Mouse (Mus musculus) embryonic facial prominence, embryonic 15.5 days (tissue): ENCODE data around the gene Heatr4. TPM values are rescaled to one million over a fixed set of nuclear protein-coding genes. Genes with fewer than 3 reads are reported as not detected.
"Not testable (repeated sequence)": the region's sequence is repeated elsewhere in the genome, so short reads cannot be mapped to it uniquely, and the experiment has no call there.

Source experiments
- ATAC-seq: fragments of 200-750 bp; cut with Nextera tagmentation; 2 replicates; pipeline ENCODE4 v1.8.0; 2017; ENCODE audit warnings: low read depth, moderate TSS enrichment; ENCODE audit not compliant: insufficient number of reproducible peaks, low FRiP score, low TSS enrichment
- H3K27ac ChIP-seq: fragments of 300-500 bp; sonication (generic); replicated peaks from 2 replicates; pipeline ENCODE4 v1.5.1; 2015; ENCODE audit warnings: mild to moderate bottlenecking, inconsistent platforms
- H3K27me3 ChIP-seq: fragments of 300-500 bp; sonication (generic); 2 replicates; pipeline ENCODE4 v1.6.1; 2015; ENCODE audit warnings: inconsistent platforms
- H3K36me3 ChIP-seq: fragments of 300-500 bp; sonication (generic); 2 replicates; pipeline ENCODE4 v1.6.1; 2015; ENCODE audit warnings: mild to moderate bottlenecking, inconsistent platforms
- H3K4me1 ChIP-seq: fragments of 300-500 bp; sonication (generic); 2 replicates; pipeline ENCODE4 v1.6.1; 2015; ENCODE audit warnings: inconsistent platforms
- H3K4me2 ChIP-seq: fragments of 300-500 bp; sonication (generic); replicated peaks from 2 replicates; pipeline ENCODE4 v1.6.1; 2015; ENCODE audit warnings: mild to moderate bottlenecking, inconsistent platforms
- H3K4me3 ChIP-seq: fragments of 300-500 bp; sonication (generic); replicated peaks from 2 replicates; pipeline ENCODE4 v1.5.1; 2015; ENCODE audit warnings: mild to moderate bottlenecking, inconsistent platforms
- H3K9ac ChIP-seq: fragments of 300-500 bp; sonication (generic); 2 replicates; pipeline ENCODE4 v1.6.1; 2015; ENCODE audit warnings: inconsistent platforms
- H3K9me3 ChIP-seq: fragments of 300-500 bp; sonication (generic); replicated peaks from 2 replicates; pipeline ENCODE4 v1.6.1; 2016; ENCODE audit warnings: inconsistent platforms
- WGBS: fragments of 180-500 bp; shearing (Covaris S2); methylation state at CpG from one replicate; pipeline ENCODE4 v1.1.7; 2015; 5-methylcytosine and 5-hydroxymethylcytosine counted together
- polyA plus RNA-seq: library from polyadenylated mRNA; unstranded; fragments of >200 nt; fragmentation: Nextera tagmentation; extraction: Ambion mirVana; gene quantifications from 2 replicates; pipeline ENCODE4 v1.2.1, GENCODE M21; 2015

The Heatr4 gene
- polyA plus RNA-seq, result not detected in 2 replicates

- 74% methylated on average over 4 of the region's 4 CpGs for WGBS
- Histone ChIP-seq H3K27ac (no peak within 1 kb of the TSS), H3K4me1 (peaks cover 5% of the 10 kb centered on the region; the same call in 1 of the 2 replicates), H3K27me3 (no peaks in the 10 kb centered on the region), H3K4me2 (no peak within 1 kb of the TSS), H3K36me3 (no peaks in the 10 kb centered on the region), H3K4me3 (no peak within 1 kb of the TSS), H3K9me3 (no peaks in the 10 kb centered on the region), H3K9ac (no peak within 1 kb of the TSS)
- ATAC-seq, result no peak
Observed at GRCm38 (mm10) chr12:83984752-83985151, at the start of gene Heatr4. TSS of gene Heatr4 (minus strand) at chr12:83984852.

GRCm38 (mm10) chr12:84034108-84034507, 49.5 kb upstream of the Heatr4 start:
- no peaks in the 10 kb centered on the region for H3K36me3 ChIP-seq
- no peak overlapping the region for H3K27ac ChIP-seq
- no peak overlapping the region for H3K9ac ChIP-seq
- WGBS, result 45% methylated on average over 4 of the region's 4 CpGs
- ATAC-seq, result no peak
- no peak overlapping the region for H3K4me2 ChIP-seq
- H3K4me3 ChIP-seq, result no peak overlapping the region
- H3K4me1 ChIP-seq, result no peaks in the 10 kb centered on the region
- H3K9me3 ChIP-seq, result no peaks in the 10 kb centered on the region
- no peaks in the 10 kb centered on the region for H3K27me3 ChIP-seq

GRCm38 (mm10) chr12:84033302-84033701, 48.6 kb upstream of the Heatr4 start:
- ATAC-seq, H3K9ac ChIP-seq, H3K27me3 ChIP-seq, H3K27ac ChIP-seq, H3K9me3 ChIP-seq, H3K4me3 ChIP-seq, H3K4me1 ChIP-seq, H3K36me3 ChIP-seq, H3K4me2 ChIP-seq: not testable (repeated sequence)
- 81% methylated on average over 2 of the region's 2 CpGs for WGBS

- Histone ChIP-seq H3K4me1 (no peaks in the 10 kb centered on the region), H3K4me3 (no peak overlapping the region)
Observed at GRCm38 (mm10) chr12:84032854-84033253, 48.2 kb upstream of the Heatr4 start.

GRCm38 (mm10) chr12:84030659-84031332, 46.1 kb upstream of the Heatr4 start:
- no peak overlapping the region for H3K27ac ChIP-seq
- no peak overlapping the region for H3K4me2 ChIP-seq
- no peaks in the 10 kb centered on the region for H3K9me3 ChIP-seq
- no peak overlapping the region for H3K4me3 ChIP-seq
- no peak for ATAC-seq
- H3K36me3 ChIP-seq, result no peaks in the 10 kb centered on the region
- 65% methylated on average over 4 of the region's 4 CpGs for WGBS
- no peaks in the 10 kb centered on the region for H3K27me3 ChIP-seq
- H3K9ac ChIP-seq, result no peak overlapping the region
- no peaks in the 10 kb centered on the region for H3K4me1 ChIP-seq

More at GRCm38 (mm10) chr12:84032854-84033253, 48.2 kb upstream of the Heatr4 start:
- Histone ChIP-seq H3K4me2 (no peak overlapping the region), H3K36me3 (no peaks in the 10 kb centered on the region), H3K27ac (no peak overlapping the region), H3K9ac (no peak overlapping the region), H3K27me3 (no peaks in the 10 kb centered on the region), H3K9me3 (no peaks in the 10 kb centered on the region)
- WGBS, result 85% methylated on average over 4 of the region's 4 CpGs
- ATAC-seq, result no peak

GRCm38 (mm10) chr12:84029043-84029442, 44.4 kb upstream of the Heatr4 start:
- H3K9ac ChIP-seq, H3K27me3 ChIP-seq, H3K4me2 ChIP-seq, H3K4me3 ChIP-seq, ATAC-seq, H3K9me3 ChIP-seq, H3K27ac ChIP-seq, H3K36me3 ChIP-seq, H3K4me1 ChIP-seq: not testable (repeated sequence)
- WGBS, result 87% methylated on average over 1 of the region's 1 CpGs

GRCm38 (mm10) chr12:84028328-84028727, 43.7 kb upstream of the Heatr4 start:
- not testable (repeated sequence) for H3K36me3 ChIP-seq, ATAC-seq, H3K27ac ChIP-seq, H3K4me3 ChIP-seq, H3K4me2 ChIP-seq, H3K9me3 ChIP-seq, H3K4me1 ChIP-seq, H3K9ac ChIP-seq, H3K27me3 ChIP-seq
- WGBS, result 61% methylated on average over 3 of the region's 3 CpGs

GRCm38 (mm10) chr12:84025888-84026287, 41.2 kb upstream of the Heatr4 start:
- WGBS, result 69% methylated on average over 7 of the region's 7 CpGs
- Histone ChIP-seq H3K27me3 (no peaks in the 10 kb centered on the region), H3K4me2 (no peak overlapping the region), H3K9me3 (no peaks in the 10 kb centered on the region), H3K27ac (no peak overlapping the region), H3K4me1 (no peaks in the 10 kb centered on the region), H3K4me3 (no peak overlapping the region), H3K9ac (no peak overlapping the region), H3K36me3 (no peaks in the 10 kb centered on the region)
- ATAC-seq, result no peak

- no peaks in the 10 kb centered on the region for H3K4me1 ChIP-seq
- H3K27ac ChIP-seq, result no peak overlapping the region
- 75% methylated on average over 9 of the region's 9 CpGs for WGBS
- H3K27me3 ChIP-seq, result no peaks in the 10 kb centered on the region
- no peak overlapping the region for H3K9ac ChIP-seq
- H3K36me3 ChIP-seq, result no peaks in the 10 kb centered on the region
- no peaks in the 10 kb centered on the region for H3K9me3 ChIP-seq
- H3K4me2 ChIP-seq, result no peak overlapping the region
- H3K4me3 ChIP-seq, result no peak overlapping the region
- ATAC-seq, result no peak
Observed at GRCm38 (mm10) chr12:84023052-84023745, 38.5 kb upstream of the Heatr4 start.

GRCm38 (mm10) chr12:84022266-84022665, 37.6 kb upstream of the Heatr4 start:
- WGBS, result 94% methylated on average over 4 of the region's 4 CpGs
- H3K4me3 ChIP-seq, H3K9ac ChIP-seq, ATAC-seq, H3K4me1 ChIP-seq, H3K27ac ChIP-seq, H3K9me3 ChIP-seq, H3K36me3 ChIP-seq, H3K27me3 ChIP-seq, H3K4me2 ChIP-seq: not testable (repeated sequence)

GRCm38 (mm10) chr12:84020528-84020927, 35.9 kb upstream of the Heatr4 start:
- not testable (repeated sequence) for H3K9ac ChIP-seq, ATAC-seq, H3K27me3 ChIP-seq, H3K27ac ChIP-seq, H3K4me2 ChIP-seq, H3K4me1 ChIP-seq, H3K4me3 ChIP-seq, H3K9me3 ChIP-seq, H3K36me3 ChIP-seq
- 43% methylated on average over 7 of the region's 7 CpGs for WGBS

- Histone ChIP-seq H3K4me1 (peaks cover 16% of the 10 kb centered on the region), H3K4me3 (no peak overlapping the region), H3K4me2 (no peak overlapping the region), H3K27ac (no peak overlapping the region), H3K36me3 (no peaks in the 10 kb centered on the region), H3K27me3 (no peaks in the 10 kb centered on the region), H3K9me3 (no peaks in the 10 kb centered on the region), H3K9ac (no peak overlapping the region)
- no peak for ATAC-seq
- 93% methylated on average over 7 of the region's 7 CpGs for WGBS
Observed at GRCm38 (mm10) chr12:84013701-84014100, 29.0 kb upstream of the Heatr4 start.
